Mouse (Mus musculus) lung, embryonic 15.5 days (tissue): ENCODE measurements at regions not wholly inside any gene's neighbourhood (a gene's known extent, or its start where the extent isn't known, plus 50 kb on each side); places are given as distances from the start of the nearest gene placed in this dataset.
A peak's percentile ranks its signal among the peaks of the same experiment; 100 is the strongest.

Experiments used
- ATAC-seq: fragments of 200-750 bp; cut with Nextera tagmentation; 2 replicates; pipeline ENCODE4 v1.8.0; 2017; ENCODE audit warnings: moderate number of reproducible peaks, borderline replicate concordance; ENCODE audit not compliant: low FRiP score, low TSS enrichment; ENCODE audit errors: extremely low read depth
- H3K27ac ChIP-seq: fragments of 300-500 bp; sonication (generic); 2 replicates; pipeline ENCODE4 v1.5.1; 2015; ENCODE audit warnings: moderate library complexity, mild to moderate bottlenecking, inconsistent platforms
- H3K27me3 ChIP-seq: fragments of 300-500 bp; sonication (generic); 2 replicates; pipeline ENCODE4 v1.6.1; 2015; ENCODE audit warnings: inconsistent platforms
- H3K36me3 ChIP-seq: fragments of 300-500 bp; sonication (generic); 2 replicates; pipeline ENCODE4 v1.6.1; 2015; ENCODE audit warnings: inconsistent platforms
- H3K4me1 ChIP-seq: fragments of 300-500 bp; sonication (generic); 2 replicates; pipeline ENCODE4 v1.6.1; 2015; ENCODE audit warnings: inconsistent platforms
- H3K4me2 ChIP-seq: fragments of 300-500 bp; sonication (generic); 2 replicates; pipeline ENCODE4 v1.6.1; 2015; ENCODE audit warnings: inconsistent platforms, mild to moderate bottlenecking, moderate library complexity
- H3K4me3 ChIP-seq: fragments of 300-500 bp; sonication (generic); 2 replicates; pipeline ENCODE4 v1.5.1; 2015; ENCODE audit warnings: mild to moderate bottlenecking, inconsistent platforms
- H3K9ac ChIP-seq: fragments of 300-500 bp; sonication (generic); 2 replicates; pipeline ENCODE4 v1.6.1; 2015; ENCODE audit warnings: inconsistent platforms
- H3K9me3 ChIP-seq: fragments of 300-500 bp; sonication (generic); 2 replicates; pipeline ENCODE4 v1.6.1; 2016; ENCODE audit warnings: inconsistent platforms
- WGBS: fragments of 180-500 bp; shearing (Covaris S2); methylation state at CpG from one replicate; pipeline ENCODE4 v1.1.7; 2015; 5-methylcytosine and 5-hydroxymethylcytosine counted together

GRCm38 (mm10) chr1:191459066-191459465 is 56.0 kb upstream of the Ppp2r5a start:
- no peak overlapping the region for H3K4me3 ChIP-seq
- no peak overlapping the region for H3K27ac ChIP-seq
- no peak for ATAC-seq
- H3K9me3 ChIP-seq, result no peaks in the 10 kb centered on the region
- H3K36me3 ChIP-seq, result no peaks in the 10 kb centered on the region
- no peaks in the 10 kb centered on the region for H3K27me3 ChIP-seq
- no peak overlapping the region for H3K9ac ChIP-seq
- WGBS, result 52% methylated on average over 5 of the region's 5 CpGs
- H3K4me1 ChIP-seq, result peaks cover 24% of the 10 kb centered on the region
- no peak overlapping the region for H3K4me2 ChIP-seq

GRCm38 (mm10) chr1:191458292-191458691 is 55.2 kb upstream of the Ppp2r5a start:
- Histone ChIP-seq H3K9me3 (no peaks in the 10 kb centered on the region), H3K4me1 (peaks cover 32% of the 10 kb centered on the region), H3K4me3 (no peak overlapping the region), H3K9ac (no peak overlapping the region), H3K4me2 (no peak overlapping the region), H3K27me3 (no peaks in the 10 kb centered on the region), H3K36me3 (no peaks in the 10 kb centered on the region), H3K27ac (no peak overlapping the region)
- no peak for ATAC-seq
- 66% methylated on average over 2 of the region's 2 CpGs for WGBS

DNA sequence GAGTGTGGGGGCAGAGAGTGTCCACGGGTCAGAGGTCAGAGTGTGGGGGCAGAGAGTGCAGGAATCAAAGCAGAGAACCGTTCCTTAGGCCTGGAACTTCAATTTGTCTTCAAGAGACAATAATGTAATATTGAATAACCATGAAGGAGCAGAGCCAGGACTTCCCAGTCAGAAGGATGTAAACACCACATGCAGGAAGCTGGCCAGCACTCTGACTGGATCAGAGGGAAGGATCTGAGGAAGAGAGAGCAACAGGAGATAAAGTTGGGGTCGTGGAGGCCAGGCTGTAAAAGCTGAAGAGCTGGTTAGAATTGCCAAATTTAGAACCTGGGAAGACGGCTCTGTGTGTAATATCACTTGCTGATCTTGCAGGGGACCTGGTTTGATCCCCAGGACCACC is 54.0 kb upstream of the Ppp2r5a start:
- Histone ChIP-seq H3K4me1 (peaks cover 23% of the 10 kb centered on the region), H3K27ac (no peak overlapping the region), H3K9me3 (no peaks in the 10 kb centered on the region), H3K36me3 (no peaks in the 10 kb centered on the region), H3K4me3 (no peak overlapping the region), H3K4me2 (no peak overlapping the region), H3K9ac (no peak overlapping the region), H3K27me3 (no peaks in the 10 kb centered on the region)
- ATAC-seq, result no peak
- 47% methylated on average over 4 of the region's 4 CpGs for WGBS

GRCm38 (mm10) chr1:191454604-191455003 is 51.5 kb upstream of the Ppp2r5a start:
- Histone ChIP-seq H3K9ac (no peak overlapping the region), H3K27ac (peak overlapping the region; percentile 81), H3K9me3 (no peaks in the 10 kb centered on the region), H3K27me3 (no peaks in the 10 kb centered on the region), H3K4me1 (peaks cover 24% of the 10 kb centered on the region), H3K4me2 (no peak overlapping the region), H3K4me3 (no peak overlapping the region), H3K36me3 (no peaks in the 10 kb centered on the region)
- 21% methylated on average over 3 of the region's 3 CpGs for WGBS
- ATAC-seq, result no peak; the same call in 1 of the 2 replicates

DNA sequence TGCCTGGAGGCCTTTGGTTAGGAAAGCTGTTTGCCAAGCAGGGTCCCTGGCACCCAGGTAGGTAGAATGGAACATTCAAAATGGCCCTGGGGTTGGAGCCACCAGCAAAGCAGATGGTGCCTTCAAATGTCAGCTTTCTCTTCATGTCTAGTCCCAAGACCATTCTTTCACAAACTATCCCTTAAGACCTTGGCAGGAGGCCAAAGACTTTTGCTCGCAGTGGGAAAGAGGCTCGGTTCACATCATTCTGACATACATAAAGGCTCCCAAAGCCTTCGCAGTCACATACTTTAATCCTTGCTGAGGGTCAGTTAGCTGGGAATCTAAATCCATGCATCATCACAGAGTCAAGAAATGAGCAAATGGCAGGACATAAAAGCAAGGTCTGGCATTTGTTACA is 50.5 kb upstream of the Ppp2r5a start:
- H3K36me3 ChIP-seq, result no peaks in the 10 kb centered on the region
- H3K9ac ChIP-seq, result no peak overlapping the region
- H3K4me2 ChIP-seq, result no peak overlapping the region
- H3K4me1 ChIP-seq, result peaks cover 27% of the 10 kb centered on the region
- peak overlapping the region; percentile 81 for H3K27ac ChIP-seq
- no peak for ATAC-seq
- WGBS, result 11% methylated on average over 3 of the region's 3 CpGs
- no peaks in the 10 kb centered on the region for H3K27me3 ChIP-seq
- H3K4me3 ChIP-seq, result no peak overlapping the region
- no peaks in the 10 kb centered on the region for H3K9me3 ChIP-seq
